Mouse (Mus musculus) cortical plate, adult 2 months (tissue): ENCODE data around the gene Dmrtb1.

ENCODE experiments used
- CTCF ChIP-seq: fragments of 200-500 bp; IDR thresholded peaks from 2 replicates; pipeline ENCODE4 v1.5.1; 2011; ENCODE audit warnings: mild to moderate bottlenecking, control low read depth, low read length; ENCODE audit not compliant: insufficient read depth; ENCODE audit errors: extremely low read depth
- POLR2A ChIP-seq: fragments of 200-500 bp; IDR thresholded peaks from 2 replicates; pipeline ENCODE4 v1.6.1; 2011; ENCODE audit warnings: mild to moderate bottlenecking, low read length, control low read depth; ENCODE audit not compliant: insufficient read depth; ENCODE audit errors: extremely low read depth

DNA sequence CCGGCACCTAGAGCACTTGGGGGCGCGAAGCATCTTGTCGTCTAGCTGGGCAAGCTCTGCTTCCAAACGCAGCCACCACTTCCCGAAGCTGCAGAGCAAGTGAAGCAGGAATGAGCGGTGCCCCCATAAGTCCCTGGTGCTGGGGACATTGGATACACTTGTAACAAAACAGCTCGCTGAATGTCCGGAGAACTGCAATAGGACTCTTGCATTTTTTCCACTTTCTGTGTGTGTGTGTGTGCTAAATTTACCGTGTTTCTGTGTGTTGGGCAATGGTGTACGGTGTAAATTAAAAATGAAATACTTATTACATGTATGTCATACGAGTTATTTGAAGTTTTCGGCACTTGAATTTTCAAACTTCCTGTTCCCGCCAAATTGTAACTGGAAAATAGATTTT is at the start of gene Dmrtb1:
- TF ChIP-seq CTCF (no peak), POLR2A (no peak)
